Mouse (Mus musculus) monocyte, adult 2 months (primary cell): ENCODE measurements at regions not wholly inside any gene's neighbourhood (a gene's known extent, or its start where the extent isn't known, plus 50 kb on each side); places are given as distances from the start of the nearest gene placed in this dataset.
A peak's percentile ranks its signal among the peaks of the same experiment; 100 is the strongest.

Experiments used
- DNase-seq, 2 experiments: peaks; one replicate each; pipeline ENCODE4 v3.0.0; 2022; ENCODE audit warnings: low spot score in 2 of 2, low read depth in 1 of 2

DNA sequence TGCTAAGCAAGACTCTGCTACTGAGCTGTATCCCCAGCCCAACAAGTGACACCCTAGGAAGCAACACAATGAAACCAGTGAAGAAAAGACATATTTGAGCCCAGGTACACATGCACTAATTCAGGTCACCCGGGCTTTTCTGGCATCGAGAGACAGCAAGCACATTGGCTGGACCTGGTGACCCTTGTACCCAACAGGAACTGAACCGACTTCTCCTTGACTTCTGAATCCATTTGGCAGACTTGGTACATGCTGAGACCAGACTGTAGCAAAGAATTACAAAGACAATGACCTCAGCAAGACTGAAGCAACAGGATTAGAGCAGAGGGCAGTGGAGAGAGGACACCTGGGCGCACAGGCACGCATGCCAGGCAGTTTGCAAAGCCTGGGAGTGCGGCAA is 79.1 kb downstream of the Sema4f start:
- DNase-seq, result no peak

DNA sequence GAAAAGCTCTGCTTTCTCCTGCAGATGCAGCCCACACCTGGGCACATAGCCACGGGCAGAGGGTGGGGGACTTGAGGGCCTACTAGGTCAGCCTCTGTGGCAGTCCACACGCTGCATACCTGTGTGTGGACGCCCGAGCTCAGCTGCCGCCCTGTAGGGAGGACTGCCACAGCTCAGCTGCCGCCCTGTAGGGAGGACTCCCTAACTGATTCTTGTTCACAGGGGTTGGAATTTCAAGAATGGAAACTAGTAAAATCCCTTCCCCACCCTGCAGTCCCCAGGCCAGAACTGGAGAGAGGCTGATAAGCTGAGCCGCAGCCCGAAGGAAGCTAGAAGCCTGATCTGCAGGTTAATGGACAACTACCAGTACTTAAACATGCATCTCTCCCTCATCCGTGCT is 82.0 kb upstream of the Hk2 start:
- DNase-seq, result no peak

DNA sequence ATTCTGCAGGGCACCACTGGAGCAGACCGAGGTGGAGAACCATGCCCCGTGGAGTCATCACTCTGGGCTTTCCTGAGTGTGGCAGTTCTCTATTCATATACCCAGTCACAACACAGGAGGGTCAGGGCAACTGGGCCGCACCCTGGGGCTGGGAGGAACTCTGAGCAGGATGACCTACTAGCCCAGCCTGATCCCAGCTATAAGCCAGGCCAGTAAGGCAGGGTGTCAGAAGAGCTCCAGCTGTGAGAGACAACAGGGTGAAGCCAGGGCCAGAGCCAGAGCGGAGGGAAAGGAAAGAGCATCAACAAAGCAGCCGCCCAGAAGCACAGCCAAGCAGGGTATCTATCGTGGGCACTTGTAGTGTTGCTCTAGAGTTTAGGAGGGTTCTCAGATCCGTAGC is 81.1 kb upstream of the Hk2 start:
- DNase-seq, result no peak

DNA sequence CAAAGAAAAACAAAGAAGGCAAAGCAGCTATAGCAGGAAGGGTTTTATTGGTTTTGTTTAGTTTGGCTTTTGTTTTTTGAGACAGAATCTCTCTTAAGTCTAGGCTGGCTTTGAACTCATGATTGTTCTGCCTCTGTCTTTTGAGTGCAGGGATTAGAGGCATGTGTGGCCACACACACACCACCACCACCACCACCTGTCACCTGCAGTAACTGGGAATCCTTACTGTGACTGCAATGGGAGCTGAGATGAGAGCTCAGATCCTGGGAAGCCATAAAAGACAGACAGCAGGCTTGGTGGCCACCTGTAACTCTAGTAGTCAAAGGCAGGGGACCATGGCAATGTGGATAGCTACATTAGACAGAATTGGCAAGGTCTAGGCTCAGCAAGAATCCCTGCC is 80.5 kb upstream of the Hk2 start:
- DNase-seq, result no peak

DNA sequence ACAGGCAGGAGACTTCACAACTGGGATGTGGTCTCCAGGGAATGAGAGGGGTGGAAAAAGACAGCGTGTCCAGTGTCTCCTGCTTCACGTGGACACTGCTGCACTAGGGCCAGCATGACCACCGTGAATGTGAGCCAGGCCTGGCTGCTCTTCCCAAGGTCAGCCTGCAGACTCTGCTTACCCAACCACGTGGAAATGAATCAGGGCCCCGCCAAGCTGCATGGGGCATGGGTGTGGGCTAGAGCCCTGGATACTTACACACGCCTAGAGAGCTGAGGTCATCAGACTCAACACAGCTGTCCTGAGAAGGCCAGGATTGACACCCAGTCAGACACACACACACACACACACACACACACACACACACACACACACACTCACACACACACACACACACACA is 80.1 kb upstream of the Hk2 start:
- DNase-seq, result no peak

DNA sequence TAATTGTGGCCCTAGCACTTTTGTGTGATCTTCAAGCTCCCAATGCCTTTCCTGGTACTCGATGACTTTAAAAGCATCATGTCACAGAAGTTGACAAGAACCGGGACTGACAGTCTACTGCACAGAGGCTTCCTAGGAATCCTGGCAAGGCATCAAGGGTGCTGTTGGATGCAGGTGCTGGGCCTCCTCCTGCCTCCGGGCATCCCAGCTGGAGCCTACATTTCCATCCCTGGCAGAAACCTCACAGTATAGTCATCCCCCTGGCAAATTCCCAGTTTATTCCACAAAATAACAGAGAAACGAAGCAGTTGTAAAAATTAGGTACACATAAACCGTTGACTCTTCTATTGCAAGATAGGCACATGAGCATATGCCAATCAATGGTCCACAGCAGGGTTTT is 78.8 kb upstream of the Hk2 start:
- DNase-seq, result no peak

DNA sequence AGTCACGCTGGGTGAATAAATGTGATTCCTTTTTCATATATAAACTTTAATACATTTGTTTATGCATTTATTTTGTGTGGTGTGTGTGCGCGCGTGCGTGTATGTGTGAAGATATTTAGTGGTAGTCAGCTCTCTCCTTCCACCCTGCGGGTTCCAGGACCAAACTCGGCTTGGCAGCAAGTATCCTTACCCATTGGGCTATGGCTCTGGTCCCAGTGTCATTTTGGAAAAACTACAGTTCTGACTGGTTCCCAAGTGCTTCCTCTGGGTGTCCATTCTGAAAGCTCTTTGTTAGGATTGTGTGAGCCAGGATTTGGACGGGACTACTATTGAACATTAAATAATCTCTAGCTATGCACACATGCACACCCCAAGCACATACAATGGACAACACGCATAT is 76.3 kb upstream of the Hk2 start:
- DNase-seq, result no peak

DNA sequence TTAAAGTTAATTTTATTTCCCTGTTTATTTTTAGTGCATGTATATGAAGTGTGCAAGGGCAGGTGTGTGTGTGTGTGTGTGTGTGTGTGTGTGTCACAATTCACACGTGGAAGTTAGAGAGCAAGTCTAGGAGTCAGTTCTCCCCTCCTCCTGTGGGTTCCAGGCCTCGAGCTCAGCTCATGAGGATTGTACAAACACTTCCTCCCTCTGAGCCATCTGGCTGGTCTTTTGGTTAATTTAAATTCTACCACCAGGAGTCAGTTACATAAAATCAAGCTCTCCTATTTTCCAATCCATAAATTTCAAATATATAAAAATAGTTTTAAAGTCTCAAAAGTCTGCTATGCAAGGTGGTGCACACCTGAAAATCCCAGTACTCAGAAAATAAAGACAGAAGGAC is 73.3 kb upstream of the Hk2 start:
- no peak for DNase-seq

DNA sequence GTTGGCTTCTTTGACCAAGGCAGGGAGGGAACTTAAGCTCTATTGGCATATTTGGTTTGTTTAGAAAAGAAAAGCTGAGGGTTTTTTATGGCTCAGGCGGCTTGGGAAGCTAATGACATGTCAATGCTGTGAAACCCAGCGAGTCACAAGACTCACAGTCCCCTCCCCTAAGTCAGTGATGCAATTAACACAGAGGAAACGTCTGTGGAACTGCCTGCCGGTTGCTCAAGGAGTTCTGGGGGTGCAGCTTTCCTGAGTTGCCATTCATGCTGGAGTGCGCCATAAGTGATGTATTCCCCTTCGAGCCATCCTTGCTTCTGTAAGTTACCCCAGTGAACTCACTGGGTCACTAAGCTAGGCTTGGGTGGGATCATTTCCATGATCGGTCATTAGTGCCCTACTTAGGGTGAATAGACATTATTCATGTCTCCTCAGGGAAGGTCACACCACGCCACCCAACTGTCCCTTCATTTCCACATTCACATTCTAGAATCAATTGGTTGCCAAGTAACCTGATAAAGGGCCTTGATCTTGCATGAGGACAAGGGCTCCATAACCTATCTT is 72.4 kb upstream of the Hk2 start:
- DNase-seq, result no peak

DNA sequence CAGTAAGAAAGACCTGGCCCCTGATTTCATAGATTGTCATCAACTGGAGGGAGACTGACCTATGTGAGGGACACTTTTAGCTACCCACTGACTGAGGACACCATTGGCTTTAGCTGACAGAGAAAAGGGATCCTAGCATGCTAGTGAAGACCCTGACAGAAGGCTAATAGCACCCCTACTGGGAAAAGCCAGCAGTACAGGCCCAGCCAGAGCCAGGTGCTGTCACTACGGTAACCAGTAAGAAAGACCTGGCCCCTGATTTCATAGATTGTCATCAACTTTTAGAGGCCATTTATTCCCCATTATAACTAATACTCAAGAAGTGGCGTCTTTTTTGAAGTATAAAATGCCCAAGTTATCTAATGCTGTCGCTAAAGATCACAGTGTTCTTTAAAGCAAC is 70.2 kb upstream of the Hk2 start:
- DNase-seq, result no peak

DNA sequence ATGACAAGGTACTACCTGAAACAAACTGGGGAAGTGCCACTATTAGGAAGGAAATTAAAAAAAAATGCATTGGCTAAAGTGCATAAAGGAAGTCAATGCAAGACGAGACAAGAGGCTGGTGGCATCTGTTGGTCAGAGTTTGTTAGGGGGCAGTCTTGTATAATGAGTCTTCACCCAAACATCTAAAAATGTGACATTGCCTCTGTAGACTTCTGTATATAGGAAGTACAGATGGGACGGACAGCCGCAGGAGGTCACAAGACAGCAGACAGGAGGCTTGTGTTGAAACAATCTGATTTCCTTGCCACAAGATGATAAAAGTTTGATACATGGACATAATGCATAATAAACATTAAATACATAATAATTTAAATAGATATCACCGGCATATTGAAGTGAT is 69.6 kb upstream of the Hk2 start:
- DNase-seq, result no peak

DNA sequence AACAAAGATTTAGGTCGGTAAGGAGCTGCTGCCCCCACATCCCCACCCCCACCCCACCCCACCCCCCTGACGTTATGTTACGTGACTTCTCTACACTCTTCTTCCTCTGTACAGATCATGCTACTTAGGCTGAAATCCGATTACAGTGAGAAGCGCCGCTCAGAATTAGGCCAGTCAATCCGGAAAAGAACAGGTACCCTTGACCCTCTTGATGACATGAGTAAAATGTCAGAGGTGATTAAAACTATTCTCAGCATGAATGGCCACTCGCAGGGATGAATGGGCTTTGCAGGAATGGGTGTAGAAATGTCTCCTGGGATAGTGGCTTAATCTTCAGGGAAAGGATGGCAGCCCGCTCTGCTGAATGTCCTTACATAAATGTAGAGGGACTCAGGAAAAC is 63.0 kb upstream of the Hk2 start:
- DNase-seq, result no peak

DNA sequence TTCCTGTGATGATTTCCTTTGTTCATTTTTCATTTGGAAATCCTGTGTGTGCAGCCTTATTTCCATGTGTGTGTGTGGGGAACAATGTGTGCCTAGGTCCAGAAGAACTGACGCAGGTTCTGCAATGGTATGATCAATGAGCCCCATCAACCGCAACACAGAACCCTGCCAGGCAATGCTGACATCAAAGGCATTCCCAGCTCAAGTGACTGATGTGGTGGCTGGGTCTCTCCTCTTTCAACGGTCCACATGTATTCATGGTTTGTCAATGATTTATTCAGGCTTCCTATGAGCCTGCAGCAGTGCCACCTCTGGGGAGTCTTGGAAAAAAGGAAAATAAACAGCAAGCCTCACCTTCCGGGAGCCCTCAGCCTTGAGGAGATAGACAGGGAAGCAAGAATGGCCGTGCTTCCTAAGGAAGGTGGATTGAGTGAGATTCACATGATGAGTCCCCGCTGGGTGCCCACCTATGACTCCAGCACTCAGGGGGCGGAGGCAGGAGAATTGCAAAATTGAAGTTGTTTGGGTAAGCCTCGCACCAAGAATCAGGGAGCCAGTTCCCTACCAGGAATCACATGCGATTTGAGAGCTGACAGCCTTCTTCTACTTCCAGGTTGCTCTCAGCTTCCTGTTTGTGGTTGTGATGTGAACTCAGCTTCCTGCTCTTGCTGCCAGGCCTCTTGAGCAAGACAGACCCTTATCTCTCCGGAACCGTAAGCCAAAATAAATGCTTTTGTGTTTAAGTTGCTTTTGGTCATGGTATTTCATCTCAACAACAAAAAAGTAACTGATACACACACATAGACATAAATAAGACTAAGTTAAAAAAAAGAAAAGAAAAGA is 61.2 kb upstream of the Hk2 start:
- no peak for DNase-seq

DNA sequence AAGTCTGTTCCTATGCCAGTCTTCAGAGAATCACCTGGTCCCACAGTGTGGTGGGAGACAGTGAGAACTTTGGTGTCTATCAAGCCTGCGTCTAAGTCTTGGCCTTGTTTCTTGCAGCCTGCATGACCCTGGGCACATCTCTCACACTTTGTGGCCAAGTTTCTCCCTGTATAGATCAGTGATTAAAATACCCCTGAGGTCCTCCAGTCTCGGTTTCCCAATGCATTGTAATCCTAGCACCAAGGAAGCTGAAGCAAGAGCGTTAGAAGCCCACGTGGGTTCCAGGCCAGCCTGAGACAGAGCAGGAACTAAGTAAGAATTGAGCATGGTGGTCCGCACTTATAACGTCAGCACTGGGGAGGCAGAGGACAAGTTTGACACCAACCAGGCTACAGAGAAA is 59.6 kb upstream of the Hk2 start:
- no peak for DNase-seq

DNA sequence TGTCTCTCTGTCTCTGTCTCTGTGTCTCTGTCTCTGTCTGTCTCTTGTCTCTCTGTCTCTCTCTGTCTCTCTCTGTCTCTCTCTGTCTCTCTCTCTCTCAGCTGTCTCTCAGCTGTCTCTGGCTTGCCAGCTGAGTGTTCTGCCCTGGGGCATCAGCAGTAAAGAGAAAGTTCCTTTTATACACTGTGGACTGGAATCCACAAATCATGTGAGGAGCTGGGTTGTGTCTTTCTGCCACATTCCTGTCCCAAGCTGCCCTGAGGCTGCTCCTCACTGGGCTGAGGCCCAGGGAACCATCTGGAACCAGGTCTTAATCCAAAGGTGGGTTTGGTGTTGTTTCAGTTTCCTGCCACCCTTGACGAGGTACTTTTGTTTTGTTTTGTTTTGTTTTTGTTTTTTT is 57.0 kb upstream of the Hk2 start:
- no peak for DNase-seq

DNA sequence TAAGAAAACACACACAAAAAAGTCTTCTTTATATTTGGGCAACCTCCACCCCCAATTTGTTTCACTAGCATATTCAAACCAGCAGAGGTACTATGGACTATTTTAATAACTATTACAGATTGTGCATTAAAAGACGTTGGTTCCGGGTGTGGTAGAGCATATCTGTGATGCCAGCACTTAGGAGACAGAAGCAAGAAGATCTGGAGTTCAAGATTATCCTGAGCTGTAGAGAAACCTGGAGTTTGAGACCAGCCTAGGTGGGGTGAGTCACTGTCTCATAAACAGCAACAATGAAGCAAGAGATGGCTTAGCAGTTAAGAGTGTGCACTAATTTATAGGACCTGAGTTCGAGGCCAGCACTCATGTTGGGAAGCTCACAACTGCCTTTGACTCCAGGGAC is 50.4 kb upstream of the Hk2 start:
- DNase-seq, result no peak

DNA sequence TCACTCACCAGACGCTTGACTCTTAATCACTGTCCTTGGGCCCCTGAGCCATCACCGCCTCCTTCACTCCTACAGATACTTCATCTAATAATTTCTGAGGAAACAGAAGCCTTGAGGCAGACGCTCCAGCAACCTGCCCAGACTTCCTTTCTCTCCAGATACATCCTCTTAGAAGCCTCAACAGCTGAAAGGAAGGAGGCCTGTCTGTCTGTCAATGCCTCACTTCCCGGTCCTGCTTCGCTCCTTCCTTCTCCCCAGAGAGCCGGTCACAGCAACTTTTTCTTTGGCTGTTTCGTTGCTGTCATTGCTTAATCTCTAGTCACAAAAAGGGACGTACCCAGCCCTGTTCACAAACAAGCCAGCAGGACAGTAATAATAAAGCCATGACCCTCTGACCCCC is 50.0 kb upstream of the Hk2 start:
- peak; percentile 34 to 37 for DNase-seq
